Mouse (Mus musculus) midbrain, embryonic 11.5 days (tissue): ENCODE data around the gene Mast1. TPM values are rescaled to one million over a fixed set of nuclear protein-coding genes. Genes with fewer than 3 reads are reported as not detected.

ENCODE experiments used
- ATAC-seq: fragments of 200-750 bp; cut with Nextera tagmentation; 2 replicates; pipeline ENCODE4 v1.8.0; 2017; ENCODE audit warnings: moderate TSS enrichment, moderate library complexity; ENCODE audit not compliant: low FRiP score
- DNase-seq: peaks from one replicate; pipeline ENCODE4 v3.0.0; 2015; ENCODE audit warnings: low spot score; ENCODE audit errors: missing footprints
- H3K27ac ChIP-seq: fragments of 300-500 bp; sonication (generic); 2 replicates; pipeline ENCODE4 v1.5.1; 2014; ENCODE audit warnings: low read depth, low read length
- H3K27me3 ChIP-seq: fragments of 300-500 bp; sonication (generic); 2 replicates; pipeline ENCODE4 v1.6.1; 2014; ENCODE audit warnings: mild to moderate bottlenecking, low read length, moderate library complexity, mixed read lengths; ENCODE audit not compliant: control insufficient read depth, insufficient read depth
- H3K36me3 ChIP-seq: fragments of 300-500 bp; sonication (generic); 2 replicates; pipeline ENCODE4 v1.6.1; 2014; ENCODE audit warnings: mild to moderate bottlenecking, low read length, moderate library complexity, mixed read lengths; ENCODE audit not compliant: control insufficient read depth, insufficient read depth
- H3K4me1 ChIP-seq: fragments of 300-500 bp; sonication (generic); 2 replicates; pipeline ENCODE4 v1.6.1; 2014; ENCODE audit warnings: low read length; ENCODE audit not compliant: control insufficient read depth, insufficient read depth
- H3K4me2 ChIP-seq: fragments of 300-500 bp; sonication (generic); 2 replicates; pipeline ENCODE4 v1.6.1; 2014; ENCODE audit warnings: mild to moderate bottlenecking, moderate library complexity
- H3K4me3 ChIP-seq: fragments of 300-500 bp; sonication (generic); 2 replicates; pipeline ENCODE4 v1.5.1; 2014; ENCODE audit warnings: low read depth, low read length
- H3K9ac ChIP-seq: fragments of 300-500 bp; sonication (generic); 2 replicates; pipeline ENCODE4 v1.6.1; 2014; ENCODE audit warnings: low read length
- H3K9me3 ChIP-seq: fragments of 300-500 bp; sonication (generic); 2 replicates; pipeline ENCODE4 v1.6.1; 2016; ENCODE audit warnings: low read length; ENCODE audit not compliant: control insufficient read depth
- WGBS: fragments of 180-500 bp; shearing (Covaris S2); extraction: QIAGEN DNeasy Blood & Tissue Kit; methylation state at CpG from one replicate; pipeline ENCODE4 v1.1.7; 2014; 5-methylcytosine and 5-hydroxymethylcytosine counted together
- polyA plus RNA-seq: library from polyadenylated mRNA; unstranded; fragments of >200 nt; fragmentation: Nextera tagmentation; extraction: Ambion mirVana; gene quantifications from 2 replicates; pipeline ENCODE4 v1.2.1, GENCODE M21; 2014

Mast1 gene
- polyA plus RNA-seq, 1 experiment from 2014 or later: 8.8 TPM

DNA sequence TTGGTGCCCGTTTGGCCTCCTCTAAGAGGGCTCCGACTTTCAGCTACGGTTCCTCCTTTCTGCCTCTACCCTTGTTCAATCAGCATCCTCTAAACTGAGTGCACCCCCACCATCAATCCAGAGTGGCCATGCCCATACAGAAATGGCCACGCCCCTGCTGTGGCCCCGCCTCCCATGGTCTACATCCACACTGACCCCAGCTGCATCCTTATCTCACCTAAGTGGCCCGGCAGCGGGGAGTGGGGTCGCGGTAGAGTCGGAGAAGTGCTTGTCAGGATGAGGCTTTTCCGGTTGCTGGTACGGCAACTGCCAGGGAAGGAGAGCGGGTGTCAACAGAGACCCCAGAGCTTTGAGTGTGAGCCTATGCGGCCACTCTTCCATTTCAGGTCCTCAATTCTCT lies 1.7 kb downstream of the Mast1 start:
- Histone ChIP-seq H3K4me3 (peak overlapping the region; percentile 65; the same call in 1 of the 2 replicates), H3K27me3 (peaks cover 33% of the 10 kb centered on the region), H3K27ac (no peak overlapping the region), H3K36me3 (no peaks in the 10 kb centered on the region), H3K9me3 (no peaks in the 10 kb centered on the region), H3K9ac (peak overlapping the region; percentile 20; the same call in 1 of the 2 replicates), H3K4me2 (peak overlapping the region; percentile 95), H3K4me1 (peaks cover 29% of the 10 kb centered on the region)
- DNase-seq (peak; percentile 89), ATAC-seq (peak; percentile 34)
- 9% methylated on average over 14 of the region's 14 CpGs for WGBS

DNA sequence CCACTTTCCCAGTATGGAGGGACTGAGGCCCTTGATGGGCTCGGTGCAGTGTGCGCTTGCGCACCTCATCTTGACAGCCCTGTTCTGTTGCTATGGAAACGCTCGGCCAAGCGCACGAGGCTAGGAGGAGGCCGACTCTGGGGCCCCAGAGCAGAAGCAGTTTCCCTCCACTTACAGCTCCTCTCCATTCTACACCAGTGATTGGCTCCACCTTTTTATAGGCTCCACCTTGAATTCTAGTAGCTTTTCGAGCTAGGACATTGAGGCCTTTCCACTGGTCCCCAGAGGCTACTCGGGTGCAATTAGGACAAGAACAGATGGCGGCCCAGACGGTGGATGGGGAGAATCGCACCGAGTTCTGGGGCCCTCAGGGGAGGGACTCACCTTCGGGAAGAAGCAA lies 2.3 kb downstream of the Mast1 start:
- DNase-seq: peak; percentile 96
- Histone ChIP-seq H3K9me3 (no peaks in the 10 kb centered on the region), H3K4me3 (peak overlapping the region; percentile 65; the same call in 1 of the 2 replicates), H3K36me3 (no peaks in the 10 kb centered on the region), H3K4me1 (peaks cover 29% of the 10 kb centered on the region), H3K27me3 (peaks cover 38% of the 10 kb centered on the region), H3K9ac (no peak overlapping the region), H3K27ac (no peak overlapping the region; the same call in 1 of the 2 replicates), H3K4me2 (peak overlapping the region; percentile 95)
- under 1% methylated on average over 15 of the region's 15 CpGs for WGBS
- peak; percentile 78 for ATAC-seq

DNA sequence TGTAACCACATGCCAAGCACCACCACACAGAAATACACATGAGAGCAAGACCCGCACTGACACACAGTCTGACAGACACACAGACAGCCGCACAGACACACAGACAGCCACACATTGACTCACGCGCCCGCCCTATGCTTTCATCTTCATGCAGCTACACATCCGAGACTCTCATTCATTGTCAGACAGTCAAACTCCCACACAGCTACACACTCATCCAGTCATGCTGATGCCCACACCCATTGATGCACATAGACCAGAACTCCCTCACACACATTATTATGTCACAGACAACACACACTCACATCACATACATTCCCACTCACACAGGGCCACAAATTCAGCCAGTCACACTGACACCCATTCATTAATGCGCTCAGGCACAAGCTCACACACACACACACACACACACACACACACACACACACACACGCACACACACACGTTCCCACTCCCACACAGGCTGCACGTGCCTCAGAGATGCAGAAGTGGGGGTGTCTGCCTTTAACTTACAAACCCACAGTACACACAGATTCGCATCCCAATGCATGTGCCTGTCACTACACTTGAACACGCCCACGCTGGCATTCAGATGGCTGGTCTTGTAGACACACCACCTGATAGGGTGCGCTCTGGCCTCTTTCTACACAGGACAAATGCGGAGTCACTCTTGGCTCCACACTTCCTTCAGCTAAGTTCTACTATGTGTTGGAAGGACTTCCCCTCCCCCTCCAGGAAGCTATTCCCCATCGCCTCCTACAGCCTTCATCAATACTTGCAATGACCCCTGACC lies 3.2 kb downstream of the Mast1 start:
- no peak overlapping the region for H3K27ac ChIP-seq
- 83% methylated on average over 16 of the region's 16 CpGs for WGBS
- H3K4me3 ChIP-seq: no peak overlapping the region

DNA sequence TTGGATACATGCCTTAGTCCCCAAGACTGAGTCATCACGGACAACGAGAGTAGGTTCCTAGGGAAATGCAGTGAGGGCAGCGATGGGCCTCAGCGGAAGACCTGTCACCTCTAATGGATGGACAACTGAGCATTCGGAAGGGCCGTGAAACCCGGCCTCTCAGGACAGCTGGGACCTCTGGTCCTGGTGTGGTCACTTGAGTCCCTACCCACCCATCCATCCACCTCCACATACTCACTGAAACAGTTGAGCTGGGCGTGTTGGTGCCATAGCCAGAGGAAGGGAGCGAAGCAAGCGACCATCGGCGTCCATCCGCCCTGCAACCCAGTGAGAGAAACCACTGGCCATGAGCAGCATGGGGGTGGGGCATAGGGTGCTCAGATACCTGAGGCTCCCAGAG lies 6.6 kb downstream of the Mast1 start:
- Histone ChIP-seq H3K27me3 (peaks cover 33% of the 10 kb centered on the region), H3K4me3 (no peak overlapping the region), H3K9me3 (no peaks in the 10 kb centered on the region), H3K9ac (no peak overlapping the region), H3K4me2 (no peak overlapping the region), H3K36me3 (no peaks in the 10 kb centered on the region), H3K27ac (no peak overlapping the region), H3K4me1 (peaks cover 16% of the 10 kb centered on the region)
- WGBS: 87% methylated on average over 13 of the region's 13 CpGs
- DNase-seq: peak; percentile 60
- no peak for ATAC-seq

More for the DNA sequence above, 3.2 kb downstream of the Mast1 start:
- DNase-seq: peak; percentile 71
- Histone ChIP-seq H3K36me3 (no peaks in the 10 kb centered on the region), H3K27me3 (peaks cover 46% of the 10 kb centered on the region), H3K9me3 (no peaks in the 10 kb centered on the region), H3K4me2 (peak overlapping the region; percentile 95), H3K9ac (no peak overlapping the region), H3K4me1 (peaks cover 29% of the 10 kb centered on the region)
- no peak for ATAC-seq

DNA sequence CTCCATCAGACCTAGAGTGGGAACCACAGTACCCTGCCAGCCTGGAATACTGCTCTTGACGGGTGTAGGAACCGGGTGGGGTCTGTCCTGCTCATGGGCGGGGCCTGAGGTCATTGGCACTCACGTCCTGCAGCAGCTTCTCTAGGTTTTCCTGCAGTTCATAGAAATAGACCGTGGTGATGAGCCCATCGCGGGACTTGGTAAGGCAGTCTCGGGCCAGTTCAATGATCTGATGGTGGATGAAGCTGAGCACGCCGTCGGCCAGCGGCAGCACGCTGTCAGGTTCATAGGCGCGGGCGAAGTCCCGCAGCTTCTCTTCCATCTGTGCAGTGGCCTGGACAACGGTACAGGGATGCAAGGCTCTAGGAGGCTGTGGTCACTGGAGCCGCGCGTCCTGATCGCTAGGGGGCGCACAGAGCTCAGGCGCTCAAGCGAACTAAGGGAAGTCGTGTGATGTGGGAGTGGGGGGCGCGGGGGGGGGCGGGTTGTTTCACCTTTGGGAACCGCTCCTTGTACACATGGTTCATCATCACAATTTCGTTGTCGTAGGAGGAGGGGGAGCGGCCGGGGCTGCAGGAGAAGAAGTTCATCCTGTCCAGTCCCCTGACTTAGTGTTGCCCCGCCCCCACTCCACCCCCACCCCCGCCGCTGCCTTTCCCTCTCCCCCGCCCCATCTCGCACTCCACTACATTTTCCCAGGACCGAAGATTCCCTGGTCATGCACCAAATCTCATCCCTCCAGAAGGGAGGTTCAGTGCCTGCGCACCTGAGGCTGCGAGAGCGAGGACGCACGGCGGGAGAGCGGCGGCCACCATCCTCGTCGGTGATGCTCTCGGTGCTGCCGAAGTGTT lies 8.5 kb downstream of the Mast1 start:
- H3K27ac ChIP-seq: no peak overlapping the region
- H3K4me1 ChIP-seq: no peaks in the 10 kb centered on the region; the same call in 1 of the 2 replicates
- H3K9ac ChIP-seq: peak overlapping the region; percentile 30; the same call in 1 of the 2 replicates
- peaks cover 19% of the 10 kb centered on the region for H3K27me3 ChIP-seq
- peak overlapping the region; percentile 59 for H3K4me2 ChIP-seq
- no peaks in the 10 kb centered on the region for H3K9me3 ChIP-seq
- H3K4me3 ChIP-seq: peak overlapping the region; percentile 36
- peak; percentile 86 for ATAC-seq
- H3K36me3 ChIP-seq: no peaks in the 10 kb centered on the region
- WGBS: 3% methylated on average over 51 of the region's 52 CpGs
- peak; percentile 98 for DNase-seq

DNA sequence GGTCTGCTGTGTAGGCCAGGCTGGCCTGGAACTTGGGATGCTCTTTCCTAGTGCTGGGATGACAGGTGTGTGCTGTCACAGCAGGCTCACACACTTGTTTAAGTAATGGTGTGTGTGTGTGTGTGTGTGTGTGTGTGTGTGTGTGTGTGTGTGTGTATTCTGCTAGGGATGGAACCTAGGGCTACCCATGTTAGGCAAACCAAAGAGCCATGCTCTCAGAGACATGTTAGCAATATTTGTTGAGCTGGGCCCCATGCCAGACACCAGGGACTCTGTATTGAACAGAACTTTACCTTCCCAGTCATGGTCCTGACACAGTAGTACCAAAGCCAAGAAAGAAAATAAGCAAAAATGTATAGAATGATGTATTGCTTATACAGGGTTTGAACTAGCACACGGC lies 9.6 kb downstream of the Mast1 start:
- Histone ChIP-seq H3K9me3 (no peaks in the 10 kb centered on the region), H3K4me2 (no peak overlapping the region), H3K36me3 (no peaks in the 10 kb centered on the region), H3K9ac (no peak overlapping the region), H3K4me3 (no peak overlapping the region), H3K4me1 (no peaks in the 10 kb centered on the region; the same call in 1 of the 2 replicates), H3K27ac (no peak overlapping the region), H3K27me3 (peaks cover 19% of the 10 kb centered on the region)
- no peak for ATAC-seq
- DNase-seq: peak; percentile 14
- 92% methylated on average over 1 of the region's 1 CpGs for WGBS

DNA sequence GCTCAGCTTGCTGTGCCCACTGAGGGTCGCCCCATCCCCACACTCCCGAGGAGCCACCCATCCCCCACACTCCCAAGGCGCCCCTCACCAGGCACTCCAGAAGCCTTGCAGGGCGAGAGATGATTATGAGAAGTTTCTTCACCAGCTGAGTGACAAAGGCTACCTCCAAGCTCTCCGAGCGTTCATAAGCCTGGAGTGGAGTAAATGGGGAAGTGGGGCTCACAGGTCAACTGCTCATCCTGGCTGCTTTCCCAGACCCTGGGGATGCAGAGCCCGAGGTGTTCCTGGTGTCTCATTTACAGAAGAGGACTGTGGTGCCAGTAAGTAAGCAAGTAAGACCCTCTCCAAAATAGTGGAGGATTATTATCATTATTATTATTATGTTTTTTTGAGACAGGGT lies 11.6 kb downstream of the Mast1 start:
- Histone ChIP-seq H3K4me1 (no peaks in the 10 kb centered on the region; the same call in 1 of the 2 replicates), H3K4me2 (no peak overlapping the region), H3K27ac (no peak overlapping the region), H3K9ac (no peak overlapping the region), H3K9me3 (no peaks in the 10 kb centered on the region), H3K36me3 (no peaks in the 10 kb centered on the region), H3K27me3 (peaks cover 16% of the 10 kb centered on the region), H3K4me3 (no peak overlapping the region)
- 73% methylated on average over 7 of the region's 7 CpGs for WGBS
- ATAC-seq: no peak
- no peak for DNase-seq

DNA sequence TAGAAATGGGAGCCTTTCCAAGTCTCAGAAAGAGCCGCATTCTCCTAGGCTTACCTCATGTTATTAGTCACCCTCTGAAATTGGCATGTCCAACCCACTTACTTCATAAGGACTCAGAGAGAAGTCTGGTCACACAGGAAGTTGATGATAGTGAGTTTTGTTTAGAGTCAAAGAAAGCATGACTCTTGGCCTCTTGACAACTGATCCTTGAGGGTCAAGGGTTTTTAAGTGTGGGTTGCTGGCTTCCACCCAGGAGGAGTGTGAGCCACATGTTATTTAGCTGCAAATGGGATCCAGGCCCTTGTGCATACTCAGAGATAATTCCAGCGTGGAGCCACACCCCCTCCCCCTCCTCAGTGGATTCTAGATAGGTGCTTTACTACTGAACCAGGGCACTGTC lies 15.6 kb downstream of the Mast1 start:
- H3K27me3 ChIP-seq: peaks cover 4% of the 10 kb centered on the region; the same call in 1 of the 2 replicates
- WGBS: 82% methylated on average over 2 of the region's 2 CpGs
- no peak overlapping the region for H3K4me2 ChIP-seq
- no peak overlapping the region for H3K4me3 ChIP-seq
- no peaks in the 10 kb centered on the region for H3K4me1 ChIP-seq
- no peaks in the 10 kb centered on the region for H3K36me3 ChIP-seq
- H3K9ac ChIP-seq: no peak overlapping the region
- DNase-seq: no peak
- no peak for ATAC-seq
- no peak overlapping the region for H3K27ac ChIP-seq
- no peaks in the 10 kb centered on the region for H3K9me3 ChIP-seq

DNA sequence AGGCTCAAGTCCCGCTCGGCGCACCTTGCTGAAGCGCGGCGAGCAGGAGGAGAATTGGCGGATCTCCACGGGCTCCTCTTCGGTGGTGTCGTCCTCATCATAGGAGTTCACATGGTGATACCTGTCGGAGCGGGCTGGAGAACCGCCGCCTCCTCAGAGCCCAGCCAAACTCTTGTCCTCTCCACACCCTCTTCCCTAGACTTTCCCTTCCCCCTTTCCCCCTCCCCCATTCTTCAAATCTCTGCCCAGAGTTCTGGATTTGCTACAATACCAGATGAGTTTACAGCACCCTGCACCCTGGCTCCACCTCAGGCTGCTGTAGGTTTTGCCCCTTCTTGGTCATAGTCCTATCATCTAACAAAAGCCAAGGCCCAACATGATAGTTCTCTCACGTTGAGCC lies 18.5 kb downstream of the Mast1 start:
- WGBS: 96% methylated on average over 15 of the region's 15 CpGs
- Histone ChIP-seq H3K27me3 (peaks cover 11% of the 10 kb centered on the region), H3K27ac (no peak overlapping the region), H3K9me3 (no peaks in the 10 kb centered on the region), H3K4me3 (no peak overlapping the region), H3K36me3 (no peaks in the 10 kb centered on the region), H3K4me2 (no peak overlapping the region), H3K4me1 (no peaks in the 10 kb centered on the region), H3K9ac (no peak overlapping the region)
- ATAC-seq (no peak), DNase-seq (no peak)
